Mouse (Mus musculus) heart, adult 18-20 months (tissue): Measurements from ENCODE around the gene Slc36a4. TPM values are rescaled to one million over a fixed set of nuclear protein-coding genes. Genes with fewer than 3 reads are reported as not detected.

Source experiments
- total RNA-seq, 2 experiments: library from RNA; stranded (reverse); gene quantifications; 2 replicates each; pipeline ENCODE4 v1.2.3; 2021

Slc36a4 gene
- total RNA-seq, 2 experiments from 2014 or later, result 5.9 to 7.7 TPM

Other genes starting within 250 kb of the Slc36a4 start
- gene Smco4, start 216.3 kb upstream of the Slc36a4 start, total RNA-seq, result 10 to 100 TPM; 19.1 to 24.0 TPM
- under 1 TPM in 1 of 2 experiments, not detected in 1; 0.08 TPM for gene Deup1, start 81.8 kb upstream of the Slc36a4 start, total RNA-seq
- gene Mtnr1b, start 164.8 kb downstream of the Slc36a4 start, total RNA-seq, result not detected